Mouse (Mus musculus) spleen, embryonic (tissue): ENCODE results near the gene Hist1h2ab.
"Not testable (repeated sequence)": the region's sequence is repeated elsewhere in the genome, so short reads cannot be mapped to it uniquely, and the experiment has no call there.

Source experiments
- CTCF ChIA-PET: fragments of 350-600 bp; sonication (Branson Sonifier 250); formaldehyde crosslinking; loops from one replicate; lab custom pipeline; 2022; lab: Charles Lee

The Hist1h2ab gene

DNA sequence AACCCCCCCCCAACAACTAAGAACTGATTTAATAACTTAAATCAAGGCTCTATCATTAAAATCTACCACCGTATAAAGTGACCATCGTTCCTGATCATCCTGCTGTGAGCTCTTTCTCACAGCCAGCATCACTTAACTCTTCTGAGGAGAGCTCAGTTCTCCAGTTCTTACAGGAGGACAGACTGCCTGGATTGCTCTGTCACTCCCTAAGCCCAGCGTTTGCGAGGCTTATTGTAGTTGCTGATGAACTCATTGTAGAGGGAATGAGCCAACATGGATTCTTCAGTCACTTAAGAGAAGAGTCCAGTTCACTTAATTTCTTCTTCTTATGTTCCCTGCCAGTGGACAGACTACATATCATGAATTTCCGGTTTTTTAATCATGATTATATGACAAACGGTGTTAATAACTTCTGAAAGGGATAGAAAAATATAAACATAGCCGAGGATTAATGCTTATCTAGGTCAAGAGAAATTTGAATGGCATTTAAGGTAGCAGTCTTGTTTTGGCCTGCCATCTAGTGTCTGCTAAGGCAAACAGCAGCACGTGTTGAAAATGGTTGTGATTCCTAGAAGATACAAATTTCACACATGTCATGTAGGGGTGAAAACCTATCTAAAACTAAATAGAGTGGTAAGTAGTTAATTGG lies 18.6 kb upstream of the Hist1h2ab start:
- CTCF ChIA-PET: interaction anchor here (0.9 to 2.4 kb wide), 4 partner anchors 24 to 610 kb away, joined by 3 to 27 read pairs (median 5); no protein-coding TSS in a partner anchor

- CTCF ChIA-PET: interaction anchor here (0.9 kb wide), 1 partner anchor 170 kb away, joined by 3 read pairs; no protein-coding TSS in a partner anchor
Measured at GRCm38 (mm10) chr13:23737091-23737490, 13.8 kb upstream of the Hist1h2ab start.

DNA sequence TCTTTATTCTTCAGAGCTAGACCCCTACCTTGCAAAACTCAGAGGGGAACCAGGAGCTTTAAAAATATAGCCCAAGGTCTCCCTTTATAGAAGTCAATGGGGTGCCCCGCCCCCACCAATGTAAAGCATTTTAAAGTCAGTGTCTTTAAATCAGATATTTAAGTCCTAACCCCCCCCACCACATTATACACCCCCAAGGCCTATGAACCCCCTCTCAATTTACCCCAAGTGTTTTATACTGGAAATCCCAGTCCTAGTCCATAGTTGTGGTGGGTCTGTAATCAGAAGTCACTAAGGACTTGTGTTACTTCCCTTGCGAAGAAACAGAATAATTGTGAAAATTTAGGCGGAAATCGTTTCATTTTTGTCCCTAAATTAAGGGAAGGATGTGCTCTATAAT lies 12.9 kb upstream of the Hist1h2ab start:
- CTCF ChIA-PET: interaction anchor here (0.6 to 1.0 kb wide), 3 partner anchors 45 to 1719 kb away, joined by 3 to 11 read pairs (median 4); no protein-coding TSS in a partner anchor

- CTCF ChIA-PET: interaction anchor here (1.3 kb wide), 1 partner anchor 38 kb away, joined by 4 read pairs; no protein-coding TSS in a partner anchor
Measured at GRCm38 (mm10) chr13:23738677-23739068, 12.3 kb upstream of the Hist1h2ab start, which contains the start of gene Hist1h1c. Gene Hist1h1c, plus strand, starts transcription at chr13:23738808.

GRCm38 (mm10) chr13:23739069-23739921 lies 11.6 kb upstream of the Hist1h2ab start:
- CTCF ChIA-PET: interaction anchor here (1.3 kb wide), 1 partner anchor 39 kb away, joined by 4 read pairs; no protein-coding TSS in a partner anchor

- CTCF ChIA-PET: interaction anchor here (1.3 kb wide), 1 partner anchor 40 kb away, joined by 4 read pairs; no protein-coding TSS in a partner anchor
Measured at GRCm38 (mm10) chr13:23739922-23740252, 11.0 kb upstream of the Hist1h2ab start.

GRCm38 (mm10) chr13:23740256-23740840 lies 10.6 kb upstream of the Hist1h2ab start:
- CTCF ChIA-PET: interaction anchor here (1.3 kb wide), 1 partner anchor 40 kb away, joined by 4 read pairs; no protein-coding TSS in a partner anchor

- CTCF ChIA-PET: no interaction called here
Measured at GRCm38 (mm10) chr13:23740910-23741309, 10.0 kb upstream of the Hist1h2ab start.

GRCm38 (mm10) chr13:23742007-23742406 lies 8.9 kb upstream of the Hist1h2ab start:
- CTCF ChIA-PET: no interaction called here

DNA sequence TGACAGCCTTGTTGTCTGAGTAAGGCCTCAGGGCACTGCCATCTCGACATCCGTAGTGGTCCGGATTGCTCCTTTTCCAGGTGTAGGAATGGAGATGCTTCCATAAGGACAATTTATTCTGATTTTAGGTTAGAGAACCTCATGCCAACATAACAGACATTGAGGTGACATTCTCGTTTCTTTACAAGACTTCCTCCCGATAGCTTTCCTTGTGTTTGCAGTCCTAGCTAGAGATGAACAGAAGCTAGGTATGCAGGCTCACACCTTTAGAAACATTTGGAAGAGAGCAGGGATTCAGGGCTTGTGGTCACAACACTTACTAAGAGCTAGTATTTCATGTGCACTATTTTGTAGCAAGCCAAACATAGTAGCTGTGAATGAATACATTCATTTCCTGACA lies 7.7 kb upstream of the Hist1h2ab start:
- CTCF ChIA-PET: interaction anchor here (0.9 kb wide), 1 partner anchor 8 kb away, joined by 3 read pairs; the partner anchor contains the start of gene Hist1h2ab

- CTCF ChIA-PET: no interaction called here
Measured at GRCm38 (mm10) chr13:23743963-23744362, 7.0 kb upstream of the Hist1h2ab start.

DNA sequence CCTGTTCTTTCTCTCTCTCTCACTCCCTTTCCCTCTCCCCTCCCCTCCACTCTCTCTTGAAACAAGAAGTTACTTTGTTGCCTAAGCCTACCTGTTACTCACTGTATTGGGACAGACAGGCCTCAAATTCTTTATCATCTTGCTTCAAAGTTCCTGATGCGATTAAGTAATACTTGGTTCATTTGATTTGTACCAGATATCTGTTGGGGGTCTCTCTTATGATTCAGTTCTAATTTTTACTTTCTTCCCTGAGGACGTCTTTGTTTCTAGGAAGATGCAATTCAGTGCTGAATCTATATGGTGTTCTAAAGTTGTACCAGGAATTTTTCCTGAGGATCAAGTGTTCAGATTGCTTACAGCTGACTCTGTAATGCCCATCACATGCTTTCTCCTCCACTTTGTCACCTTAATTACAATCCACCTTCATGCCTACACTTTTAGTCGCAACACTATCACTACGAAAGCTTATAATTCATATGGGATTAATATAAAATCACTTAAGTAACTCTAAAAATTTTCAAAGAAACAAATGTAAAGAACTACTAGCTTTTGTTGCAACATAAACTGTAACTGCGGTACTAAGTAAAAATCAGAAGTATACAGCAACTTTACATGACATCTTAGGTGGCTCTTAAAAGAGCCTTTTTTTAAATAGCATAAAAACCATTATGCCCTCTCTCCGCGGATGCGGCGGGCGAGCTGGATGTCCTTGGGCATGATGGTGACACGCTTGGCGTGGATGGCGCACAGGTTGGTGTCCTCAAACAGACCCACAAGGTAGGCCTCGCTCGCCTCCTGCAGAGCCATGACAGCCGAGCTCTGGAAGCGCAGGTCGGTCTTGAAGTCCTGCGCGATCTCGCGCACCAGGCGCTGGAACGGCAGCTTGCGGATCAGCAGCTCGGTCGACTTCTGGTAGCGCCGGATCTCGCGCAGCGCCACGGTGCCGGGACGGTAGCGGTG lies 6.2 kb upstream of the Hist1h2ab start:
- CTCF ChIA-PET: no interaction called here

DNA sequence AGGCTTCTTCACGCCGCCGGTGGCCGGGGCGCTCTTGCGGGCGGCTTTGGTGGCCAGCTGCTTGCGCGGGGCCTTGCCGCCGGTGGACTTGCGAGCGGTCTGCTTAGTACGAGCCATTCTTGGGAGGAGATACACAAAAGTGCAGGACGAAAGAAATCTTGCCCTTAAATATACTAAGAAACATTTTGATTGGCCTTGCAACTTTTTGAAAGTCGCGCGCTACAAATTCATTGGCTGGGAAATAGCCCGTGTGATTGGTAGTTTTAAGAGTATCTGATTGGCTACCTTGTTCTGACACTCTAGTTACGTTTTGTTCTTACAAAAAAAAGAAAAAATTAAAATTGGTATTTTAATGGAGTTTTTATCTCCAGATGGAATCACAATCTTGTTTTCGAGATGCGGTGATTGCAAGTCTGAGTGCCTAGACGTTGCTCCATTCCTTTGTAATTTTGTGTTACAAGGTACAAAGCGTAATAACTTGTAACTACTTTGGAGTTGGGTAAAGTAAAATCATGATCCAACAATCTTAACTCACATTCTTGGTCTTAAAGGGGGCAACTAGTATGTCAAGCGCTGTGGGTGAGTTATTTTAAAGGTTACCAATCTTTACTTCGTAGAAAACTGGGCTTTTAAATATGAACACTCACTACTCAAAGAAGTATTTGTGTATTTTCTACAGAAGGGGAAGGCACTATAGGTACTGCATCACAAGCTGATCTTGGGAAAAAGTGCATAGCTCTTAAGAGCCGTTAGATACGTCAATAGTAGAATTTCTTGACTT lies 5.4 kb upstream of the Hist1h2ab start, which contains the start of gene Hist1h3c:
Gene Hist1h3c, minus strand, starts transcription at position 222 of the 781 bp plus-strand sequence.
- CTCF ChIA-PET: no interaction called here

DNA sequence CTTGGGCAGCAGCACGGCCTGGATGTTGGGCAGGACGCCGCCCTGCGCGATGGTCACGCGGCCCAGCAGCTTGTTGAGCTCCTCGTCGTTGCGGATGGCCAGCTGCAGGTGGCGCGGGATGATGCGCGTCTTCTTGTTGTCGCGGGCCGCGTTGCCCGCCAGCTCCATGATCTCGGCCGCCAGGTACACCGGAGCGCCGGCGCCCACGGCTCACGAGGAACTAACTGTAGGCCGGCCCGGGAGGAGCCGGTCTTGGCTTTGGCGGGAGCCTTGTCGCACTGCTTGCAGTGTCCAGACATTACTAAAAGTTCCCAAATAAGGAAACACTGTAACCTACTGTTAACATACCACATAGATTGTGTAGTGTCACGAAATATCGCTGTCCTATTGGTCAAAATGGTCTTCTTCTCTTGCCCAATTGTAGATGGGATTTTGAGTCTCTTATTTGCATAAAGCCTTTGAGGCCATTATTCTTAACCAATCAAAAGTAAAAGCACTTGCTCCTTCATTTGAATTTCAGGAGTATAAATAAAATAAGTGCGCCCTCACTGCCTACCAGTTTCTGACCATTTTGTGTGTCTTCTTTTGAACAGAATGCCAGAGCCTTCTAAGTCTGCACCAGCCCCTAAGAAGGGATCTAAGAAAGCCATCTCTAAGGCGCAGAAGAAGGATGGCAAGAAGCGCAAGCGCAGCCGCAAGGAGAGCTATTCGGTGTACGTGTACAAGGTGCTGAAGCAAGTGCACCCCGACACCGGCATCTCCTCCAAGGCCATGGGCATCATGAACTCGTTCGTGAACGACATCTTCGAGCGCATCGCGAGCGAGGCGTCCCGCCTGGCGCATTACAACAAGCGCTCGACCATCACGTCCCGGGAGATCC lies 4.5 kb upstream of the Hist1h2ab start, which contains the start of gene Hist1h2bb:
Gene Hist1h2bb, plus strand, starts transcription at position 534 of the 880 bp plus-strand sequence.
- CTCF ChIA-PET: not testable (repeated sequence)

DNA sequence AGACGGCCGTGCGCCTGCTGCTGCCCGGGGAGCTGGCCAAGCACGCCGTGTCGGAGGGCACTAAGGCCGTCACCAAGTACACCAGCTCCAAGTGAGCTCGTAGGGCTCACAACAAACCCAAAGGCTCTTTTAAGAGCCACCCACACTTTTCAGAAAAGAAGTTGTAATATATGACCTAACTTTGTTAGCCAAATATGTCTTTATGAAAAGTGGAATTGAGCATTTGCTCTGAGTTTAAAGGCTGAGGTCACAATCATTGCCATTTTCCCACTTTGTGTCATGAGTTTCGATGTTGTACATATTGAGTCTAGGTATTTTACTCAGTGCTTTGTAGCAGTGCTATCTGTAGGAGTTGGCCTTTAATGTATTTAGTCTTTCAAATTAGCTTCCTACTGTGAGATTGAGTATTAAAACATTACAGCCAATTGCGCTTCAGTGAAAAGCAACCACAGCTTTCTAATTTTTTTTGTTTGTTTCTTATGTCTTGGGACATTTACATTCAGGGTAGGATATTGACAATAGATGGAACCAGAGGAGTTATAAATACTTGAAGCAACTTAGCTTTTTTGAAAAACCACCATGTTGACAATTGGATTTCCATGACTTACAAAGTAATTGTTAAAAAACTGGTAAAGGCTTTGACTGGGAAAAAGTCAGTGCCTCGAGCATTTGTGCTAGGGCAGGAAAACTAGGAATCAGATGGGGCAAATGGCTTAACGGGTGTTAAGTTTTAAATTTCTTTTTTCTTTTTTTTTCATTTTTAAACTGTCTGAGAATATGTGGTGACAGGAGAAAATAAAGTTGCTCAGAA lies 3.6 kb upstream of the Hist1h2ab start:
- CTCF ChIA-PET: no interaction called here

- CTCF ChIA-PET: no interaction called here
Measured at GRCm38 (mm10) chr13:23747892-23748288, 3.0 kb upstream of the Hist1h2ab start.

DNA sequence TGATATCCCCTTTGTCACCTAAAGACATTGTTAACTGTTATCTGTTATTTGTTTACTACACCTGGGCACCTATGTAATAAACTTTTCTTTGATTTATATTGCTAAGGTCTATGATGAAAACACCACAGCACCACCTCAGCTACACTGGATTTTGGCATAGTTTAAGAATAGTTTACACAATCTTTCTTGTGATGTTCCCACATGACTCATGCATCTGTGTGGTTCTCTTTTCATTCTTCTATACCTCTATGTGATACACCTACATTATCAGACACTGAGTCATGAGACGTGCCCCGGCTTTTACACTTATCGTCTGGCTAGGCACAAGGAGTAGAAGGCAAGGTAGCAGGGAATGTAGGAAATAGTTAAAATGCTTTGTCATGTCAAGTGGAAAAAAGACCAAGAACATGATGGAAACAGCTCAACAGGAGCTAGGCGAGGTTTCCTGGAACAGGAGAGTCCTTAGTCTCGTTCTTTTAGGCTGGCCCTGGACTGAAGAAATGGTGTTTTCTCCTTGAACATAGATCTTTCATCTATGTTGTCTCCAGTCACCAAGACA lies 1.3 kb upstream of the Hist1h2ab start:
- CTCF ChIA-PET: interaction anchor here (0.6 kb wide), 1 partner anchor 260 kb away, joined by 3 read pairs; no protein-coding TSS in a partner anchor
